Mouse (Mus musculus) gastrocnemius, postnatal 10 days (tissue): Measurements from ENCODE around the gene Gaa. TPM values are rescaled to one million over a fixed set of nuclear protein-coding genes. Genes with fewer than 3 reads are reported as not detected.
"Not testable (repeated sequence)": the region's sequence is repeated elsewhere in the genome, so short reads cannot be mapped to it uniquely, and the experiment has no call there.

Experiments
- DNase-seq: peaks from one replicate; pipeline ENCODE4 v3.0.0; 2021; ENCODE audit warnings: mixed read lengths
- long read RNA-seq, 2 experiments: library from polyadenylated mRNA; stranded (forward); transcript quantifications; one replicate each; pipeline ENCODE4 v2.0.0; 2021
- total RNA-seq, 2 experiments: library from RNA; stranded (reverse); gene quantifications; 2 replicates each; pipeline ENCODE4 v1.2.3; 2021

The Gaa gene
- 10 to 100 TPM; 67.7 to 78.6 TPM for total RNA-seq
- long read RNA-seq, experiment 1, transcript Gaa-201 (20 exons, 3,363 nt) = minor isoform, 29 of 362 reads
- long read RNA-seq, experiment 1, transcript Gaa-203 (20 exons, 3,633 nt) = major isoform, 283 of 362 reads
- long read RNA-seq, experiment 1, partial matches to known transcripts = 25 of 362 reads
- long read RNA-seq, experiment 1, other reads (novel, unspliced or antisense) = 25 of 362 reads
- long read RNA-seq, experiment 2, transcript Gaa-201 (20 exons, 3,363 nt) = minor isoform, 30 of 244 reads
- long read RNA-seq, experiment 2, transcript Gaa-203 (20 exons, 3,633 nt) = major isoform, 181 of 244 reads
- long read RNA-seq, experiment 2, partial matches to known transcripts = 20 of 244 reads
- long read RNA-seq, experiment 2, other reads (novel, unspliced or antisense) = 13 of 244 reads

DNA sequence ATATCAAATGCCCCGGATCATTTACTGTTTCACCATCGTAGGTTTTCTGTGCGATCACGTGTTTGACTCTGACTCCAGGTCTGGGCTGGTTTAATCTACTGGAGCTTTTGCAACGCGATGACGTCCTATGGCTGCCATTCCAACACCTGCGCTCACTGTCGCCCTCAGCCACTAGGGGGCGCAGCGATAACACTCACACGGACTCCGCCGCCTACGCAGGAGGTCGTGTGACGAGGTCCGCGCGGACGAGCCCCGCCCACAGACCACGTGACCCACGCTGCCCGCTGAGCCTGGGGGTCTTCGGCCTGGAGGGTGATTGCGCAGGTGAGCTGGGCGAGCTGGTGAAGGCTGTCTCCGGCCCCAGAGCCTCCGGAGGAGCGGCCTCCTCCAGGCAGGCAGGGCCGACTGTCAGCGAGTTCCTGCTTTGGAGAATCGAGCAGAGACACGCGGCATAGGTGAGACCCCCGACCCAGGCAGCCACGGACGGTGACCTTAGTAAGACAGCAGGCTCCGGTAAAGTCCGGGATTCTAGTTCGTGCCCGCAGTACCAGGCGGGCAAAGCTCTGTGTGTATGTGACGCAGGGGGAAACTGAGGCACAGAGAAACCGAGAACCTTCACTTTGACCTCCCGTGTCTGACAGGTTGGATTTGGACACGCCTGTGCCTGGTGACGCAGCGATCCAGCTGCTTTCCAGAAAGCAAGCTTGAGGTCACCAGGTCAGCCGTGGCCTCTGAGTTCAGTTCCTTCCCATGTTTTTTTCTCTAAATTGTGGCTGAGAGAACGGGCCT is at the start of gene Gaa:
Gaa (plus strand) TSS at position 120 of the 789 bp plus-strand sequence.
- peak; percentile 97 for DNase-seq

DNA sequence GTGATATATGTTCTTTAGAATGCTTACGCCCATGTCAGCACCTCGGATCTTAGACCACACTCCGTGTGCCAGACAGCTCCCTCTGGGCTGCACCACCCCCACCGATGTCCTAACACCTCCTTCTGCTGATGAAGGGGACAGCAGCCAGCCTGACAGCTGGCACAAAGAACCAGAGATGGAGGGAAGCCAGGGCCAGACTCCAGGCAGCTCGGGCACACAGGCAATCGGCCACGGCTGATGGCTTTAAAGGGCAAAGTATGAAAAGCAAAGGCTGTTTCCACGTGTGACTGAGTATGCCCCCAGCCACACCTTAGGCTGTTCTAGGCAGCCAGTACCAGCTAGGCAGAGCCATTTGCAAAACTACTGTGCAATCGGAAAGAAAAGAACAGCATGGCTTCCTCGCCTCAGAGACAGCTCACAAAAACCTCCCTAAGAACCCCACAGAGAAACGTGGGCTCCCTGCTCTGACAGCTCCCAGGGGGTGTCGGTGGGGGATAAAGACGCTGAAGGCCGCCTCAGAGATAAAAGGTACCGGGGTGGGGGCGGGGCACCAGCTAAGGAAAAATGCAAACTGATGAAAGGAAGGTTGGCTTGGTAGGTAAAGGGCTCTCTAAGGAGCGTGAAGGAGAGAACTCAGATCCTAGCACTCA is 47.7 kb upstream of the Gaa start:
- peak; percentile 78 for DNase-seq

DNA sequence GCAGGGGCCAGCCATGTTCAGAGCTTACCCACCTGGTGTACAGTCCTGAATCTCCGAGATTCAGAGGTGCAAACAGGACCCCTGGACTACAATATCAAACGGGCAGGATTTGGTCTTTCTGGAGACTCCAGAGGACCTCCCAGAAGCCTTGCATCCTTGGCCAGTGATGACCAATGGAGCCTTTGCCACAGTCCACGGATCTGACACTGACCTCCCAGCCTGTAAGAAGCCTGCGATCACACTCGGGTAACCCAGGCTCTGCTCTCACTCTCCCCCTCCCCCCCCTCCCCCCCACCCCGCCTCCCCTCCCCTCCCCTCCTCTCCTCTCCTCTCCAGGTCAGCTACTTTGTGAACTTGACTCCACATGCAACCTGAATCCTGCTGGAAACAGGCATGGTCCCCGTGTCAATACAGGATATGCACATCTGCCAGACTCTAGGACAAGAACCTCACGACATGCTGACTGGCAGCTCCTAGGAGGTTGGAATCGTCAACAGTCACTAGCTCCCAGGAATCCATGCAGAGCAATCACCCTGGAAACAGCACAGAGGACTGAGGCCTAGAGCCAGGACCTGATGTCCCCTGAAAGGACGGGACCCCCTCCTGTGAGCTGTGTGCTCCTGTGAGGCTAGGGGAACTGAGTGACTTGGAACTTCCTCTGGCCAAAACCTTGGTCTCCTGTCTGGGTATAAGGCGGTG is 45.7 kb upstream of the Gaa start:
- DNase-seq = no peak

DNA sequence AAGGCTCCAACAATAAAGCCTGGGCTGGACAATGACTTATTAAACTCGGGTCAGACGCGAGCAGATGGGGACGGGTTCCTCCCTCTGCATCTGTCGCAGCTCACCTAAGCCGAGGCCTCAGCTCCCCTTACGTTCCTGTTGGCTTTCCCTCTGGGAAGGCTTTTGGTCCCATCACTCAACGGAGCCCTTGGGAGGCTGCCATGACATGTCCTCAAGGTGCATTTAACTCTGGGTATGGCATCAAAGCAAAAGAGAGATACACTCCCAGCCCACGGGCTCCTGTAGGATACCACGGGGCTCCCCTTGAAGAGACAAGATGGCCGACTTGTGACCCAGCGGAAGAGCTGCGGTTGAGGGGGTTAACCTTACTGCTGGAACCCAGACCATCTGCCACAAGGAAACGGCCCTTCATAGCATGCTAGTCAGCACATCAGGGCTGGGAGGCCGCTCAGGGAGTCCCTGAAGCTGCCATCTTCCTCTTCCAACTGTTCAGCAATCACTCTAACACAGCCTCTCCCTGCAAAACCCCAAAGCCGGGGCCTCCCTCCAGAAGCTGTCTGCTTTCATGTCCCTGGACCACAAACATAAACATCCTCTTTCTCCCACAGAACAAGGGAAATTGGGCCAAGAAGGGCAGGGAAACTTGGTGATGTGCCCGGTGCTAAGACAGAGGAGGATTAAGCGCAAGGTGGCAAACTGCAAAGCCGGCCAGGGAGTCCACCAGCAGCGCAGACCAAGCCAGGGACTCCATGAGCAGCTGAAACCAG is 44.4 kb upstream of the Gaa start:
- DNase-seq = no peak

DNA sequence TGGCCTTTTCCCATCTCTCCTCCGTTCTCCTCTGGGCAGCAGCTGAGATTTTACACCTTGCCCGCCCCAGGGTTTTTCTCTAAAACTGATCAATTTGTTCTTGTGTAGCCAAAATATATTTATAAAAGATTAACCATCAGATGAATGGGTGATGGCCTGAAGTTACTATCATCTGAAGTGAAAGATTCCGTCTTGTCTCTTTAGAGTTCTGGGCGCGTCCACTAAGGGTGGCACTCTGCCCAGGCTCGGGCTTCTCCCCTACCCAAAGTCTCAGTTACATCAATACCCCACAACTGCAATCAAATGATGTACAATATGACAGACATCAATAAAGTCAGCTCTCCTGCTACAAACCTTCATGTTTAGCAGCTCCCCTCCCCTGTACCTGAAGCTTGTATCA is 42.8 kb upstream of the Gaa start:
- no peak for DNase-seq

DNA sequence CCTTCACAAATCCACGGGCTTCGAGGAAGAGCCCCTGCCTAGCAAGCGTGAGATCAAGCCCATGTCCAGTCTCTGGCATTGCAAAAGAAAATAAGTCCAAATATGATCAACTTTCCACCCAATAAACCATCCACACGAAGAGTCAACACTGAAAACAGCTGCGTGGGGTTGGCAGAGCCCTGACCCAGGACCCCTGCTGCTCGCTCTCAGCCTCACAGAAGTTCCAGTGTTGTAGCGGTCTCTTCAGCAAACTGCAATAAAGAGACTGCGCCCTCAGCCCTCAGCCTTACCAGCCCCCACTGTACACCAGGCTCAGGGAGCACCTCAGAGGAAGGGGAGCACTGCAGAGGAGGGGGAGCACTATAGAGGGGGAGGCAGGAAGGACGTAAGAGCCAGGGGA is 42.1 kb upstream of the Gaa start:
- no peak for DNase-seq

DNA sequence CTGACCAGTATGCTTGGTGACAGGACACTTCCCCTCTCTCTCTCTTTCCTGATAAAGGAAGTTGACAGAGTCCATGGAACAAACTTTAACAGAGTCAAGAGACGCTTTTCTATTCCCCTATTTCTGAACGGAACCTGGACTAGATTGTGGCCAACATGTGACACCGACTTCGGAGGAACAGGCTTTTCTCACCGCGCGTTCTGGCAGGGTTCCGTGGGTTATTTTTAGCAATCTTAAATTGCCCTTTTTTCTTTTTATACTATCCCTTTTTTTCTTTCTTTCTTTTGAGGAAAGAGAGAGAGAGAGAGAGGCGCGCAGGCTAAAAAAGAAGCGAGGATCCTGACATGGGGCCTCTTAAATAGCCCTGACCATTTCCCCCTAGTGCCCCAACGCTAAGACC is 40.1 kb upstream of the Gaa start:
- DNase-seq = no peak

DNA sequence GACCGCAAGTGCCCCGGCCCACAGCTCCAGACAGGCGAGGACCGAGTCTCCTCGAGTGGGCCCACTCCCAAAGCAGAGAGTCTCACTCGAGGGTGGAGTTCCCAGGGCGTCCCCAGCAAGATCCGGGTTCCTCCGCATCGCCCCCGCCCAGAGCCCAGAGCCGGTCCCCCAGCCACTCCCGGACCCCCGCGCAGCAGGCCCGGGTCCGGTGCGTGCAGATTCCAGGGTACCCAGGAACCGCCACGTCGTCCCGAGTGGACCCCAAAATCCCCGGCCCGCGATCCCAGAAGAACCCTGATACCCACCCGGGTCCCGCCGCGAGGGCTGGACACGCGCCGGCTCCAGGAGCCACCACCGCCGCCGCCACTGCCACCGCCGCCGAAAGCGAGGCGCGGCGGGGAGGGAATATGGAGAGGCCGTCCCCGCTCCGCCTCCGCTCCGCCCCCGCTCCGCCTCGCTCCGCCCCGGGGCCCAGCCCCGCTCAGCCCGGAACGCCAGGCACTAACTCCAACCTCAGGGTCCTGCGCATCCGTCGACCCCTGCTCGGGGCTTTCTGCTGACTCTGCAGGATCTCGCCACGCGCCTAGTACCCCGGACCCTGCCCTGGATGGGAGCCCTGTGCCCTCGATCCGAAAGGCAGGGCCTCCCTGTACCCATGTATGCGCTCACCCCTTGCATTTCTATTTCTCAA is 39.5 kb upstream of the Gaa start, which contains the start of the genes Tbc1d16 and Ccdc40:
Tbc1d16 (minus strand) TSS at position 409 of the 691 bp plus-strand sequence.
Ccdc40 (plus strand) TSS at position 482 of the 691 bp plus-strand sequence.
- DNase-seq = peak; percentile 78

DNA sequence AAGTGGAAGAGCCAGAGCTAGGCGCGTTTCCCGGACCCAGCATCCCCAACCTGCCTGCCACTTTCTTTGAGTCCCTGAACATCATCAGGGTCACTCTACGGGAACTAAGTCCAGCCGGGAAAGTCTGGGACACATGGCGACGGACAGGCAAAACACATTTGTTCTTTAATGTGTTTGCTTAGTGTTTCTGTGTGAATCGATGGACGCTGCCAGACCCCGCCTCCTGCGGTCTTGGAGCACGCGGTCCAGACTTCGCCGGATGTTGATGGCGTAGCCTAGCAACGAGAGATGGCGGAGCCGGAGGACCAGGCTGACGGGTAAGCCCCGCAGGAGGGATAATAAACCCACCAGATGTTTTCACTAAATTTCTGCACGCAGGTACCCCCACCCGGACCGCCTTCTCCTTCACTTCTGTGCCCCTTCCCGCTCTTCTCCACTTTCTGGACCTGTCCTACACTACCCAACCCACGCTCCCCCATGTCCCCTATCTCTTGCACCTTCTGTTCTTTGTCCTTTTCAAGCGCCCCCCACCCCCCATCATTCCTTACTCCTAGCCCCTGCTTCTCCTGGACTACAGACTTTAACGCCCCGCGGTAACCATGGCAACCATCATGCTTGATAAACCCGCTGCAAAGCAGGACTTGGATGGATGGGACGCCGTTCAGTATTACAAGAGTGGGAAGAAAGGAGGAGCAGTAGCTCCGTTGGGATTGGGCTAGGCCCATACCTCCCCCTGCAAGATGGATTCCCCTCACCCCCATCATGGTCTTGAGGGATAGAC is 38.7 kb upstream of the Gaa start:
- DNase-seq = peak; percentile 68

DNA sequence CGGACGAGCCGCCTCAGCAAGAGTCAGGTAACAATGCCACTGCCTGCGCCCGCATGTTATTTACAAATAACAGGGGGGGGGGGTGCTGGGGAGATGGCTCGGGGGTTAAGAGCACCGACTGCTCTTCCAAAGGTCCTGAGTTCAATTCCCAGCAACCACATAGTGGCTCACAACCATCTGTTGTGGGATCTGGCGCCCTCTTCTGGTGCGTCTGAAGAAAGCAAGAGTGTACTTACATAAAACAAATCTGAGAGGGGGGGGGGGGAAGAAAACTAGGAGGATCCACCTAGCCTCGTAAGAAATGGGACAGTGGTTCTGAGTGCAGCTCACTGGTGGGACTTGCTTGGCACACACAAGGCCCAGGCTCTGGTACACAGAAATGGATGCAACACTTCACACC is 32.9 kb upstream of the Gaa start:
- no peak for DNase-seq

DNA sequence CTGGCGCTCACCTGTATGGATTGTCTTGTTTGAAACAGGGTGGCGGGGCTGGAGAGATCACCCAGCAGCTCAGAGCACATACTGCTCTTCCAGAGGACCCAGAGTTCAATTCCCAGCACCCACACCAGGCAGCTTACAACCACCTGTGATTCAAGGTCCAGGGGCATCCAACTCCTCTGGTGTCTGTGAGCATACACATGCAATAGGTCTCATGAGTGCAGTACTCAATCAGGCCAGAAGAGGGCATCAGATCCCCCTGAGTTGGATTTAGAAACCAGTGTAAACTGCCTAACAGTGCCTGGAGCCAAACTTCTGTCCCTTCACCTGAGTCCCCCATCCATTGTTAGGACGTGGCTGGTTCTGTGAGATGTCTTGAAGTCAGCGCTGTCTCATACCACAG is 32.1 kb upstream of the Gaa start:
- peak; percentile 52 for DNase-seq

DNA sequence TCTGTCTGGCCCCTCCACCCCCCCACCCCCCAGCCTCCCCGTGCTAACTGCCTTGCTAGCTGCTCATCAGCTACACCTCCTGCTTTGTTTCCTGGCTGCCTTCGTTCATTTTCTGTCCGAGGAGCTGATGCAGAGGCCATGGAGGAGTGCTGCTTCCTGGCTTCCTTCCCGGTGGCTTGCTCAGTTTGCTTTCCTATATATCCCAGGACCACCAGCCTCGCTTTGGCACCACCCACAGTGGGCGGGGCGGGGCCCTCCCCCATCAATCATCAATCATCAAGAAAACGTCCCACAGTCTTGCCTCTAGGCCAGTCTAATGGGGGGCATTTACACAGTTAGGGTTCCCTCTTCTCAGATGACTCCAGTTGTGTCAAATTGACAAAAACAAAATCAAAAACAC is 31.3 kb upstream of the Gaa start:
- DNase-seq = no peak

DNA sequence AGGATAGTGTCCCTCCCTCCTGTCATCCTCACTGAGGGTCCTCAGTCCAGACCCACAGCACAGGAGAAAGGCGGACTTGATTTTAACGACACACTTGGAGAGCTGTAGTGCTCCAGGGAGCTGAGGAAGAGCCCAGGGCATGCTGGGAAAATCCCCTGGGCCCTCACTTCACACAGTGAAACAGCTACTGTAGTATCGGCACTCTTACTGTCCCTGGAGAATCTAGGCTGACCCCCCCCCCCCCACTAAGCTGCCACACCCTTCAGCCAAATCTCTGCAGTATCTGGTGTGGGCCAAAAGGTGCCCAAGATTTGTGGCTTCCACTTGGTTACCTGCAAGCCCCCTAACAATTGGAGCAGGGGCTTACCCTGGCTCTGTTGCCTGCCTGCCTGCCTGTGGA is 30.7 kb upstream of the Gaa start:
- DNase-seq = no peak

DNA sequence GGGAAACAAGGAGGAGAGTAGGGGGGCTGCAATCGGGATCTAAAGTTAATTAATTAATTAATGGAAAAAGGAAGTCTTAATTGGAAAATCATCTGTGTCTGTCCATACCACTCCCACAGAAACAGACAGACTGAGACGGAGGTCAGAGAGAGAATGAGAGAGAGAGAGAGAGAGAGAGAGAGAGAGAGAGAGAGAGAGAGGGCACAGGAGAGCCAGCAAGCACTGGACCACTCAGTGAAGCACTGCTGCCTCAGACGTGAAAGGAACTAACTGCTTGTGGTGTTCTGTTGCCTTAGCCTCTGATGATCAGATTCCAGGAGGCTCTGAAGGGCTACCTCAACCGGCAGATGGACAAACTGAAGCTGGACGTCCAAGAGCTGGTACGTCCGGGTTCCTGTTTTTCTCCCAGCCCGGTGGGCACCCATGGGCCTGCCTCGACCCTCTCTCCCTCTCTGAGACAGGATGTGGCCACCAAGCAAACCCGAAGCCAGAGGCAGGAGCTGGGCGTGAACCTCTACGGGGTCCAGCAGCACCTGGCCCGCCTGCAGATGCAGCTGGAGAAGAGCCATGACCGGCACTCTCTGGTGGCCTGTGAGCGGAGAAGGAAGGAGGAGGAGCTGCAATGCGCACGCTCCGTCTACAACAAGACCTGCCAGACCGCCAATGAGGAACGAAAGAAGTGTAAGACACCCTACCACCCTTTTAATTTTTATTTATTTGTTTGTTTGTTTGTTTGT is 30.0 kb upstream of the Gaa start:
- no peak for DNase-seq

DNA sequence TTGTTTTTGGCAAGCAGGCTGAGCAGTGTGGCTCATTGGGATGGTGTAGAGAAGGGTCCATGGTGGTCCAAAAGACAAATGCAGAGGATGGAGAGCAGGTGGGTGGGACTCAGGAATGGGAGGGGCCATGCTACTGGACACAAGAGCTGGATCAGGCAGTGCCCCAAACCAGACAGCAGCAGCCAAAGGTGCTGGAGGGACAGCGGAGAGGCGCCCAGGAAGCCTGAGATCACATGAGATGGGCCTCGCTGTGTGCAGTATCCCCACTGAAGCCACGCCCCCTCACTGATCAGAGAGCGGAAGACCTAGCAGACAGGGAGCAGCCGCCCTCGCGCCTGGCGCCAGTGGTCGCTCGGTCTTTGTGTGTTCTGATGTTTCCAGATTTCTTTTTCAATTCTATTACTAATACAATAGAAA is 29.4 kb upstream of the Gaa start:
- DNase-seq = peak; percentile 48

DNA sequence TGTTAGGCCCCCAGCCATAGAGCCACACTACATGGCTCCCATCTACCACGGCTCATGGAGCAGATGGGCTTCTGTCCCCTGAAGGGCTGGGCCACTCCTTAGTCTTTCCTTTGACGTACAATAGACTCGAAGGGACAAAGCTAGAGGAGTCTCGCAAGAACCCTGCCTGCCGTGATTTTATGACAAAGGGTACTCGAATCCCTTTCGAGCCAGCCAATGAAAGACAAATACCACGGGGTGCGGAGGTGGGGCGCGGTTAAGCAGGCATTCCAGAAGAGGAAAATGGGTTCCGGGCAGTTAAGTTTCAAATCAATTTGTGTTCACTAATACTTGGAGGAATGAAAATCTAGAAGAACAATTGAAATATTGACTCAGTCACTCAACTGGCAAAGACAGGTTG is 28.2 kb upstream of the Gaa start:
- no peak for DNase-seq

DNA sequence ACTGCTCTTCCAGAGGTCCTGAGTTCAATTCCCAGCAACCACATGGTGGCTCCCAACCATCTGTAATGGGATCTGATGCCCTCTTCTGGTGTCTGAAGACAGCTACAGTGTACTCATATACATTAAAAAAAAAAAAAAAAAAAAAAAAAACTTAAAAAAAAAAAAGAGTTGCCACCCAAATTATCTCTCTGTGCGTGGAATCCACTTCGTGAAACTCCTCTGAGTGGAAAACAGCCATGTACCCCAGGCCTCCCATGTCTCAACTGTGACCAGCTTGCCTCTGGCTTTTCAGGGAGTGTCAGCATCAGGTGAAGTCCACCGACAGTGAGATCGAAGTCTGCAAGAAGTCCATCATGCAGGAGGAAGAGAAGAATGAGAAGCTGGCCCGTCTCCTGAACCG is 22.1 kb upstream of the Gaa start:
- DNase-seq = not testable (repeated sequence)

DNA sequence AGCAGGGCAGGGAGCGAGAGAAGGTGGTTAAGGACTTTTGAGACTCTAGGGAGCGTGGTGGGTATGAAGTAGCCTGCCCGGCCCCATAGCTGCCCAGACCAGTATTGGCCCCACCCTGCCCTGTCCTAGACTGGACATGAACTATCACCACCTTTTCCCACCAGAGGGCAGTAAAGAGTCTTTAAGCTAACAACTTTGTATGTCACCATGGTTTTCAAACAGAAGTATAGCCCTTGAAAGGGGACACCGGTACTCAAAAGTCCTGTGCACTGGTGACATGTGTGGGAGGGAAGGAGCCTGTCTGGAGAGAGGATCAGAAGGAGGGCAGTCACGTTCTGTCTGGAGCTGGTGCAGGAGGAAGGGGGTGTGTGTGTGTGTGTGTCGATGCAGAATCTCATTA is 18.7 kb upstream of the Gaa start:
- DNase-seq = peak; percentile 67

DNA sequence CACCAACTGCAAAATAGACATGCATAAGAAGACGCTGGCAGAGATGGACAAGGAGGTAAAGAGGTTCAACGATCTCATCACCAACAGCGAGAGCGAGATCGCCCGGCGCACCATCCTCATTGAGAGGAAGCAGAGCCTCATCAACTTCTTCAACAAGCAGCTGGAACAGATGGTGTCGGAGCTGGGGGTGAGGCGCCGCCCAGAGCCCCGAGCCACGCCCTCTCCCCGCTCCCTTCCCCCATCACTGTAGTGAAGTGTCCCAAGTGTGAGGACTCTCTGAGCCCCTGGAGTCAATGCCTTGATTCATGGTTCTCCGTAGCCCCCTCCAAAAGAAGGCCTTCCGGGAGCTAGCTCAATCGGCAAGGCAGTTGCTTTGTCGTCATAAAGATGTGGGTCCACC is 16.7 kb upstream of the Gaa start:
- DNase-seq = no peak
